Mouse (Mus musculus) adrenal gland (tissue): Measurements from ENCODE around the gene Cldn19.
"Not testable (repeated sequence)": the region's sequence is repeated elsewhere in the genome, so short reads cannot be mapped to it uniquely, and the experiment has no call there.

Experiments
- intact Hi-C: fragments of 180-260 bp; cut with DNase I; formaldehyde crosslinking; loops from one replicate; pipeline ENCODE4 v1.15.1; 2025

Gene Cldn19

DNA sequence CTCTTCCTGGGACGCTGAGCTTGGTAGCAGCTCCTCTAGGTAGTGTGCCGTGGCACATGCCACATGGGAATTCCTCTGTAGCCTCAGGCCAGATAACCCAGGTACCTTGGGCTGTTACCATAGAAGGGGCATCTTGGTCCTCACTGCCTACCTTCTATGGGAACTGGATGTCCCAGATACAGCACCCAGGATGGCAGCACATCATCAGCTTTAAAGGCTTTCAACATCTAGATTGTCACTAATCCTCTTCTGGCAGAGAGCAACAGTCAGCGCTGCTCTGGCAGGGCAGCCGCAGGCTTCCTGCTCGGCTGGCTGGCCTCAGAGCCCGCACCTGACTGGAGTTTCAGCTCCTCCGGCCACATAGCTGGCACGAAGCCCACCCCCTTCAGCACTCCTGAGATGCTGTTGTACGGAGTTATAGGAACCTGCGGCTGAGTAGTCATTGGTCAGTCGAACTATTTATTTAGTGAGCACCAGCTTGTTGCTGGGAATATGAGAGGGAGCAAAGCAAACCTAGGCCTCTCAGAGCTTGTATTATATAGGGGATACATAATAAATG, 6.7 kb upstream of the Cldn19 start:
- intact Hi-C loops, result loop anchor here (5.0 to 10.0 kb wide), 4 partner anchors 44 to 419 kb away; partner anchors contain the start of genes Ppcs, Ybx1 and Zmynd12

DNA sequence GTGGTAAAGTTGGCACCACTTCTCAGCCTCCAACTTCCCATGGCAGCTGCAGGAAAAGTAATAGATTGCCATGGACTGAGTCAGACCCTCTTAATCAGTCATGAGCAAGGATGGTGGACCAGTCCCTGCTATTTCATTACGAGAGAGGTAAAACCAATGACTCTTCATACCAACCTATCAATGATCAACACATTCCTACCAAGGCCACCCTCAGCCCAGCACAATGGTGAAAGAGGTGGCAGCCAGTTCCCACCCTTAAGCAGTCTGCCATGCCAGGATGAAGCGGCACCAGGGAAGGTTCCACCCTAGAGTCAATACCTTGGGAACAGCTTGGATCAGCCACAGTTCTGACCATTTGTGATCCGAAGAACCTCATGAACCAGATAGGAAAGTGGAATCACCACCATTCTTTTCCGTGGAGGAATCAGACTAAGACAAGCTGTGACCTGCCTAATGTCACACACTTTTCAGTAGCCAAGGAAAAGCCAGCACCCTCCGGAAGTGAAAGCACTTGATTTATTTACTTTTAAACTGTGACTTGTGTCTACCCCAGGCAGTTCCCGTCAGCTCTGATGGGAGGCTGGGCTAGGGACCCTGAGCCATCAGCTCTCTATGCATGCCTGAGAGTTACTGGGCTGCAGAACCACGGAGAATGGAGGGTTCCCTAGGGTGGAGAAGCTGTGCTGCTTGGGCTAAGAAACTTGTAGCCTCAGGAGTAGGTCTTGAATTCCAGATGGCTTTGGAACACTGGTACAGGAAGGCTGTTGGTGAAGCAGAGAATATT, 3.0 kb upstream of the Cldn19 start:
- intact Hi-C loops, result no loop called here

DNA sequence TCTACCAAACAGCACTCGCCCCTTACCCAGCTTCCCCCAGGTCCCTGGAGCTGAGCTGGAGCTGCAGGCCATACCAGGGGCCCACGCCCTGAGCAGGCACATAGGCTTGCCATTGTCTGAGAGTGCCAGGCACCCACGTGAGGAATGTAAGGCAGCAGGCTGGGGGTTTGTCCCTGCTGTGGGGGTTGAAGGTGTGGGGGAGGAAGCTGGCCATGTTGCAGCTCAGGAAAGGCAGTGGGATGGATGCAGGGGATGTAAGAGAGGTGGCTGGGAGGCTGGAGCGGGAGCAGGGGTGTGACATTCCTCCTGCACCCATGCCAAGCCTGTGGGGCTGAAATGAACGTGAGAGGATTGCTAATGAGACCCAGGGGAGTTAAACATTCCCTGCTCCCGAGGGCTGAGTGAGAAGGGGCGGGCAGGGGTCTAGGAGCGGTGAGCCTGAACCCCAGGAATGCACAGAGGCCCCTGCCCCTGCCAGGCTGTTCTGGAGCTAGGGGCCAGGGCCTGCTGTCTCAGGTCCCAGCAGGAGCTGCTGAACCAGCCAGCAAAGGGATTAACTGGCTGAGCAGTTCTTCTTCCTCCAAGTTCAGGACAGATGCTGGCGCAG, 1.1 kb upstream of the Cldn19 start:
- intact Hi-C loops, result no loop called here

DNA sequence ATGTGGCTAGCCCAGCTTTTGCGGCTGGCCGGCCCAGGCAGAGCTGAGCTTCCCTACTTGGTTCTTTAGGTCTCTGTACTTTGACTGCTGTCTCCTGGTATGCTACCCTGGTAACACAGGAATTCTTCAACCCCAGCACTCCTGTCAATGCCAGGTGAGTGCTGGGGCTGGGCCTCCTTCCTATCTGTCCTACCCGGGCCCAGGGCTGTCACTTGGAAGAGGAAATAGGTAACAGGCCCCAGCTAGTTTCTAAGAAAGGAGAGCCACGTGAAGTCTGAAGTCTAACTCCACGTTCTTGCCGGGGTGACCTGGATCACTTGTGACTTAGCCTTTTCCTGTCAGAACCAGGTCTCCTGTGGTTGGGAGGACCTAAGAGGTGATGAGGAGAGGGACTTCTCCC, 1.9 kb downstream of the Cldn19 start:
- intact Hi-C loops, result no loop called here

DNA sequence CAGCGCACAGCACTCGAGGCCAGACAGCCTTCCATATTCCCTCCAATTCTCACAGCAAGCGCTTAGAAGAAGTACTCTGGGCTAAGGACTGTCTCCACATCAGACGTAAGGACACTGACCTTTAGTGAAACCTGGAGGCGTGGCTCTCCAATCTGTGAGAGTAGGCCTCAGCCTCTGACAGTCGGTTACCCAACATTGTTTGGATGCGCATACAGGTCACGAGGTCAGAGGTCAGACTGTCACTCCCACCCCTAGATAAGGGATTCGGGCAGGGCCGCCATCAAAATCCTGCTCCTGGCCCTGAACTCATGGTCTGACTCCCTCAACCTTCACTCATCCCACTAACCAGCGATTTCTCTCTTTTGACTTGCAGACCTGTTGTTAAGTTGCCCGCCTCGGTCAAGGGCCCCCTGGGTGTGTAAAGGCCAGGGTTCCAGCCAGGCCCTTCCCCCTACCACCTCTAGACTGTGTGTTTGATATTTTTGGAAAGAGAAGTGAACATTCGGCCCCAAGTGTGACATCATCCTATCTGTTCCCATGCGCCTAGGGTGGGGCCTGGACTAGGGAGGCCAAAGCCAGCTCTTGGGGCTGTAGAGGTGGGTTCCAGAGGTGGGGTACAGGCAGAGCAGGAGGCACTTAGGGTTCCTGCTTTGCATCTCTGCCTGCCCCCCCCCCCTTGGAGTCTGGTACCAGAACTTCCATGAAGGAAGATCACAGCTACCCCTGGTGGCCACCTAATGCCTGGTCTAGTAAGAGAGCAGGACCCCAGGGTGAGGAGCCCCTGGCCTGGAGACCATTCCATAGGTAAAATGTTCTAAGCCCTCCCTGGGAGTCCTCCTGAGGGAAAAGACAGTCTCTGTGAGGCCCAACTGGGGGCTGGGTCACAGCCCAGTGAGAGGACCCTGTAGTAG, 4.4 kb downstream of the Cldn19 start:
- intact Hi-C loops, result no loop called here

DNA sequence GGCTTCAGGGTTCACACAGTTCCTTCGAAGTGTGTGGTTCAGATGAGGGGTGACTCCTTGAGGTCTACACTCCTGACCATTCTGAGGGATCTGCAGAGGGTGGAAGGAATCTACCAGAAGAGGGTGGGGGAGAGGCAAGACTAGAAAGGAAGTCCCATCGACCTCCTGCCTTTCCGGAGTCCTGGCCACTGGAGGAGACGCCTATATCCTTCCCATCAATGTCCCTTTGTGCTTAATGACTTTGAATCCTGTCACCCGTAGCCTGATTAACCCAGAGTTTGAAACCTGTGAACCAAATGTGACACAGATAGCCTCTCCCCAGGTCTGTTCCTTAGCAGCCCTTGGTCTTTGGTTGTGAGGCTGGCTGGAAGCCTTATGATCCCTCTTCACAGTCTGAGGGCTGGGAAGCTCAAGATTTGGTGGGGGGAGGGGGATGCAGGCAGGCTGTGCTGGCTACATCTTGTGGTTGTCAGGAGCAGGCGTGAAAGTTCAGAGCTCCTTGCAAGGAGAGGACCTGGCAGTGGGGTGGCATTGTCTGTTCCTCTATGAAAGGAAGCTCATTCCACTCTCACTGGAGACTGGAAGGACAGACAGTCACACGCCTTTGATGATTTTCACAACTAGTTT, 6.0 kb downstream of the Cldn19 start:
- intact Hi-C loops, result no loop called here

DNA sequence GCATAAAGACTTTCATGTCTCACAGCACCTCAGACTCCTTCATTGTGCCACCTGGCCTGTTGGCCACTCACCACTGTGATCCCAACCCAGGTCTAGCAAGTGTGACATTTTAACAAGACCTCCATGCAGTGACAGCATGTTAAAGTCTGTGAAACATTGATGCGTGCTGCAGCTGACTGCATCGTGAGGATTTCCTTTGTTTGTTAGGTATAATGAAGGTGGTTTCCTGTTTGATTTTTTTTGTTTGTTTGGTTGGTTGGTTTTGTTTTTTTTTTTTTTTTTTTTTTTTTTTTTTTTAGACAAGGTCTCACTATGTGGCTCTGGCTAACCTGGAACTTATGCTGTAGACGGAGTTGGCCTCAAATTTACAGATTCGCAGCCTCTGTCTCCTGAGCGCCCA, 7.3 kb downstream of the Cldn19 start:
- intact Hi-C loops, result no loop called here

DNA sequence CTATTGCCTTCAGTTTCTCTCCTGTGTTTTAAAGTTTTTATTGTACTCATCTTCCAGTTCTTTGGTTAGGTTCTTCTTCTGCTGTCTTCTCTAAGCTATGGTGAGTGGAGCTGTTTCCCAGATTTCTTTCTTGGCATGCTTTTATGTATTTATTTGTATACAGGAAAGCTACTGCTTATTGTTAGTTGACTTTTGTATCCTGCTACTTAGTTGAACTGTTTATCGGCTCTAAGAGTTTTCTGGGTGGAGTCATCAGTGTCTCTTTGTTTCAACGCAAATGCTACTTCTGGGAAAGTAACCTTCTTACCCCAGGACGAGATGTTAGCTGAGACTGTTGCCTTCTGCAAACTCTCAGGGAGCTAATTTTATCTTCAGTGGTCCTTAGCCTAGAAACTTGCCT, 8.2 kb downstream of the Cldn19 start:
- intact Hi-C loops, result no loop called here

DNA sequence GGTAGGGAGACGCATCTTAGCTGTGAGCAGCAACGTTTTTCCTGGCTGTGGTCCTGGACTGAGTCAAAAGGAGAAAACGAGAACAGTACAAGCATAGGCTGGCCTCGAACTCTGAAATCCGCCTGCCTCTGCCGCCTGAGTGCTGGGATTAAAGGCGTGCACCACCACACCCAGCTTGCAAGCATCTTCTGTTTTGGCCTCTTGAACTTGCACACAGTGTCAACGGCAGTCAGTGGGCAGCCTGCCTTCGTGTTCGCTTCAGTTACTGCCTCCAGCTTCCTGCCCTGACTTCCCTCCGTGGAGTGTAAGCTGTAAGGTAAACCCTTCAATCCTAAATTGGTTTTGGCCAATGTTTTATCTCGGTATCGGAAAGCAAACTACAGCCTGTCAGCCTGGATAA, 11.4 kb downstream of the Cldn19 start:
- intact Hi-C loops, result no loop called here

DNA sequence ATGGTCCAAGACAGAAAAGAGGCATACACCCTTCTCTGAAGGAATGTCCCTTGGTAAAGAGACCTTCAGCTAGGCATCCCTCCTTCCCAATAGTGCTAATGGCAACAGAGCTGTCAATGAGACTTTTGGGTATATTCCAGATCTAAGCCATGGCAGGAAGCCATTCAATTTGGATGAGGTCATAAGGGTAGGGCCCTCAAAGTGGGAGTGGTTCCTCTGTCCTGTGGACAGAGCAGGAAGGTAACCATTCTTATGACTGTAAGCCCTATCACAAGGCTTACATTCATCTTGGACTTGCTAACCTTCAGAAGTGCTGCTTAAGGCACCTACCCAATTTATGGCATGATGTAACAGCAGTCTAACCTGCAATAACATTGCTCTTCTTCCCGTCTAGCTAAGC, 19.4 kb downstream of the Cldn19 start:
- intact Hi-C loops, result no loop called here

DNA sequence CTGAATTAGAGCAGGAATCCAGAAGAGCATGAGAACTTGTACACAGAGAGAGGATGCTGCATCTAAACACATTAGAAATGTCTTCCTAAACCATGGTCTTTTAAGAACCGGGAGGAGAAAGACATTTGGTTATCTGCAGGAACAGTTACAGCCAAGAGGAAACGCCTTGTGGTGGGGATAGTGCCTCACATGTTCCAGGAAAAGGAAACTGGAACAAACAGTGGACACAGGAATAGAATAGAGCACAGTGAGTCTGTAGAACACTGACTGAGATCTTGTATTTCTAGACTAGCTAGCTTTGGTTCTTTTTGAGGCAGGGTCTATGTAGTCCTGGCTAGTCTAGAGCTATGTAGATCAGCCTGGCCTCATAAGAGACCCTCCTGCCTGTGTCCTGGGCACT, 20.0 kb downstream of the Cldn19 start:
- intact Hi-C loops, result no loop called here

DNA sequence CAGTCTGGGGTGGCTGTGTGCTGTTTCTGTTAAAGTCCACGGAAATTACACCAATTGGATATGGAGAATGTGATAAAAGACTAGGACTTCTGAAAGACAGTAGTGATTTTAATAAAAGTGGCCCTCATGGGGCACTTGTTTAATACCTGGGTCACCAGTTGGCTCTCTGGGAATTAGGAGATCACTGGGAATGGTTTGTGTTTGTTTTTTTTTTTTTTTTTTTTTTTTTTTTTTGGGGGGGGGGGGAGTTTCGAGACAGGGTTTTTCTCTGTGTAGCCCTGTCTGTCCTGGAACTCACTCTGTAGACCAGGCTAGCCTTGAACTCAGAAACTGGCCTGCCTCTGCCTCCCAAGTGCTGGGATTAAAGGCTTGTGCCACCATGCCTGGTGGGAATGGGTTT, 20.5 kb downstream of the Cldn19 start:
- intact Hi-C loops, result no loop called here

DNA sequence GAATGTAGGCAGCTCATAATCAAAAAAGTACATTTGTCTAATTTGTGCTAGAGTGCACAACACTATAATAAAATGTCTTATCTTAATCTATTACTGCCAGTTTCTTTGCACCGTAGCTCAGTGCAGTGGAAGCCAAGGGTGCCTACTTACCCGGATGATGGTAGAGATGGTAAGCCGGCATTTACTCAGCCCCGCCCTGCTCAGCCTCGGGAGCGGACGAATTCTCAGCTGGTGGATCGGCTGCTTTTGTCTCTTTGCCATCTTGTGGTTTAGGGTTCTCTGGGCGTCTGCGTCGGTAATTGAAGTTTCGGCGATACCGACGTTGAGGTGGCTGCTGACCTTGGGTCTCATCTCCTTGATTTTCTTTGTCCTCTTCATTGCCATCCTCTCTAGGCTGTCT, 23.6 kb downstream of the Cldn19 start:
- intact Hi-C loops, result not testable (repeated sequence)

DNA sequence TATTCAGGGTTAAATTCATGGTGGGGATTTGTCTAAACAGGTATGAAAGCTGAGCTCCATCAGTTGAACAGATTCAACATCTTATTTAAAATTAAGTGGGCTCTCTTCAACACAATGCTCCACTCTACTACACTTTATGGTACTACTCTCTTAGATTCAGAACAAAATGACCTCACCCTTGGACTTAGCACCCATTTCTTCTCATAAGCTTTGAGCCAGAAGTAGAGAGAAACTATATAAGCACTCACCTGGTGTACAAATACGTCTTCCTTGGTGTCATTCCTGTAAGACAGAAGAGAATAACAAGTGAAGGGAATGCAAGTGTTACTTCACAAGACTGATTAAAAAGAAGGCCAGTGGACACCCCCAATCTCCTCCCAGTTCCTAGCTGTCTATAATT, 29.6 kb downstream of the Cldn19 start:
- intact Hi-C loops, result no loop called here

DNA sequence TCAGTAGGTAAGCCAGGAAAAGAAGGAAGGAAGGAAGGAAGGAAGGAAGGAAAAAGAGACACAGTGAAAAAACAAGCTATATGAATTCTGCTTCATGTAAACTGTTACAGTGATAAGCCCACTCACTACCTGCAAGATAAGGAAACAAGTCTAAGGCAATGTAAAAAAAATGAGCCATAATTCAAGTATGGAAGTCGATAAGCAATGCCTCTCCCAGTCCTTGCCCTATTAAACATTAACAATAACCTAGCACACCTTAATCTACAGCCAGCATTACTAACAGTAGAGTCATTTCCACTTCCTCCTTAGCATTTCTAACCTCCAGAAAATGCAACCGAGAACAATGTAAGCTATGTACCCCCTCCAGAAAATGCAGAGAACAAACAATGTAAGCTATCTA, 30.1 kb downstream of the Cldn19 start:
- intact Hi-C loops, result no loop called here

DNA sequence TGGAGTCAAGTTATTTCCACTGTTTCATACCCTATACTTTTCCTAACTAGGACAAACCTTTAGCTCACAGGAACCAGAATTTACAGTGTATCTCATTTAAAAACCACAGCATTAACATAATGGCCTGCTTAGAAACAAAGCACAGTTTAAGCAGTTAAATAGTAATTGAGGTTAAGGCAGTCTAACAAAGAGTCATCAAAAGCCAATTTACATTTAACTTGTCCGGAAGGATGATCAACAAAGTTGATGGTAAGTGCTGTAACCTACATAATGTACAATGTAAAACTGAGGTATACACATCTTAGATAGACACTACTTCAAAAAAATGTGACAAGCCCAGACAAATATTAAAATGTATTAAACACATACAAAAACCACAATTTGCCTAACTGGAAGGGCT, 36.7 kb downstream of the Cldn19 start:
- intact Hi-C loops, result loop anchor here (5.0 kb wide), 1 partner anchor 45 kb away; no protein-coding TSS in a partner anchor

DNA sequence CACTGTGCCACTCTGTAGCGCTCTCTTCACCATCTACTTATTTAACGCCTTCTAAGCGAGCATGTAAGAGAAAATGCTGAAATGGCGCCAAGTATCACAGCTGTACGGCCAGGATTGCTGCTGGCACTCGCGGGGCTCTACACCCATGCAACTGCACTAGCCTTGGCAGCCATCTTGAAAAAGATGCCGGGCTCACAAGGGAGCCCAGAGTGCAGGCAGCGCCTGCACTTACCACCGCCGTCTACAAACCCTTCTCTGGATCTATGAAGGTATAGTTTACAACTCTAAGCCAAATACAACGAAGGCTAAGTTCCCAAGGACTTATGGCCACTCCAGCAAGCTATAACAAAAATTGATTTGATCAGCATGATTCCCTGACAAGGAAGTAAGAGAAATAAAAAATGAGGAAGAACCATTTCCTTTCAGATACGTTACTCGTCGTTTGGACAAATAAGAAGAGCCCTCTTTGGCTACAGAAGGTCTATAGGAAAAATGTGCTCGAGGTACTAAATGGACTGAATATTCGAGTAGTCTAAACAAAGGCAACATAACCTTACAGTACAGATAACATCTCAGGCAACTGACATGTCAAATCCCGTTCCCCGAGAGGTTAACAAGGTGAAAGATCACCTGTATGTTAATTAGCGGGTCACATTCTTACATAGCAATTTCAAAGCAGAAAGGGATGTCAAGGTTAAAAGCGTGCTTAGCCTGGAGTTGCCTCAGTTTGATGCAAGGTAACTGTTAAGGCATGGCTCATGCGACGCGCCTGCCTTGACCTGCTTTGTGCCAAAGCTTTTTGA, 37.8 kb downstream of the Cldn19 start:
- intact Hi-C loops, result loop anchor here (5.0 kb wide), 1 partner anchor 46 kb away; no protein-coding TSS in a partner anchor

DNA sequence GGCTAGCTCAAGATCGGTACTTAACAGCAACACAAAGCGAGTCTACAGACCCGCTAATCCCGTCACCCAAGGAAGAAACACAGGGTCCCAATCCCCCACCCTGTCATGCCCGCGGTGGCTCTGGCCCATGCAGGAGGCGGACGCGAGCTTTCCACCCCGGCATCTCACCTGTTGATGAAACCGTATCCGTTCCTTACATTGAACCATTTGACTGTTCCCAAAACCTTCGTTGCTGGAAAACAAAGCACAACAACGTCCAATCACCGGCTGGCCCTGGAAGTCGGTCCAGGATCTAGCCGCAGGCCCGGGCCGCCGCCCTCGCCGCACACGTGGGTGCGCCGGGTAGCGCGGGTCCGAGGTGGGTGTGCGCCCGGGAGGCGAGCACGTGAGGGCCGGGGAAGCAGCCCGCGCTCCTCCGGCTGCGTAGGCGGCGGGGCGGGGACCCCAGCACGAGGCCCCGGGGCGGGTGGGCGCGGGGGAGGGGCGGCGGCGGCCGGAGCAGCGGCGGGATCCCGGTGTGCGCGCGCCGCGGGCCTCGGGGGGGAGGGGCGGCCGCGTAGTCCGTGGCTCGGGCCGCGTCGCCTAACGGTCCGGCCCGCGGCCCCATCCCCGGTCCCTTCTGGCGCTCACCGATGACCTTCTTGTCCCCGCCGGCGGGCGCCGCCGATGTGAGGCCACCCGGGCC, 38.5 kb downstream of the Cldn19 start:
- intact Hi-C loops, result loop anchor here (5.0 kb wide), 1 partner anchor 46 kb away; no protein-coding TSS in a partner anchor

DNA sequence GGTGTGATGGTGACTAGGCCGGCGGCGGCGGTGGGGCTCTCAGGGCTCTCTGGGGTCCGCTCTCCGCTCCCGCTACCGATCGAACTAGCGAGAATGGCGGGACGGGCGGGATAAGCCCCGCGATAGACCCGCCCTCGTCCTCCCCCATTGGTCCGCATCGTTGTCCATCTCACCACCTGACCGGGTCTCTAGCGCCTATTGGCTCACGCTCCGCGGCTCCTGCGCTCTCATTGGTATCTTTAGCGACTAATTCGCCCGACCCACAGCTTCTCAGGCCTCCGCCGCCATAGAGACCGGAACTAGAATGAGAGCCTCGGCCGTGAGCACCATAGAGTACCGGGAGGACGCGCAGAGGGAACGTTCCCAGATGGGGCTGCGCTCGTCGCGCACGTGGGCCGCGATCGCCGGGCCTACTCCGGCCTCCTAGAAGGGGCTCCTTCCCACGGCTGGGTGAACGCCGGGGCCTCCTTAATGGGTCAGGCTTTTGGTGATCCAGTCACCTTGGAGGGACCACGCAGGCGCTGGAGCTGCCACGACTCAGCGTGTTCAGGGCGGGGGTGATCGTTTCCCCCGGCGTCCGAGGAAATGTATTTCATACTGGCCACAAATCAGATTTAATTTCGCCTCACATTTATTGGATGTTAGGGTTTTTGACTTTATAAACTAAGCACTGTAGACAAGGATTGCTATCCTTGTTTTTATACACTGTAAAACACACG, 39.4 kb downstream of the Cldn19 start, which contains the start of gene Ybx1:
Gene Ybx1, minus strand, starts transcription at position 190 of the 719 bp plus-strand sequence.
- intact Hi-C loops, result loop anchor here (5.0 kb wide), 1 partner anchor 47 kb away; no protein-coding TSS in a partner anchor
